Mouse (Mus musculus): ENCODE data around the gene Ksr1. TPM values are rescaled to one million over a fixed set of nuclear protein-coding genes. Genes with fewer than 3 reads are reported as not detected.

Gene Ksr1
- polyA plus RNA-seq (2014; fragmentation: Nextera tagmentation; extraction: Ambion mirVana), result 4.4 and 4.6 TPM in 2 replicates

GRCm38 (mm10) chr11:79146331-79146767, at the start of gene Ksr1:
TSS of gene Ksr1 (minus strand) at chr11:79146407.
- Histone ChIP-seq H3K36me3 (ENCODE audit: control insufficient read depth, insufficient read depth, low read length) (no peaks in the 10 kb centered on the region), H3K27ac (ENCODE audit: low read depth, low read length) (peak within 1 kb of the TSS; percentile 90), H3K4me2 (peak within 1 kb of the TSS; percentile 94), H3K9me3 (replicated peaks; ENCODE audit: control insufficient read depth, low read length) (no peaks in the 10 kb centered on the region), H3K9ac (ENCODE audit: low read depth, low read length) (peak within 1 kb of the TSS; percentile 94), H3K4me3 (ENCODE audit: low read depth, low read length) (peak within 1 kb of the TSS; percentile 91), H3K4me1 (ENCODE audit: control insufficient read depth, insufficient read depth, low read length) (peaks cover 27% of the 10 kb centered on the region), H3K27me3 (ENCODE audit: control insufficient read depth, insufficient read depth, low read length) (no peaks in the 10 kb centered on the region)
- under 1% methylated on average over 42 of the region's 42 CpGs for WGBS (ENCODE audit: insufficient replicate concordance)
- peak; percentile 83 for ATAC-seq (replicated peaks; ENCODE audit: insufficient number of reproducible peaks, low FRiP score, low TSS enrichment)

GRCm38 (mm10) chr11:79192176-79192575, 46.0 kb upstream of the Ksr1 start:
- Histone ChIP-seq H3K4me2 (no peak overlapping the region), H3K9me3 (replicated peaks; ENCODE audit: control insufficient read depth, low read length) (no peaks in the 10 kb centered on the region), H3K27ac (ENCODE audit: low read depth, low read length) (no peak overlapping the region), H3K36me3 (ENCODE audit: control insufficient read depth, insufficient read depth, low read length) (no peaks in the 10 kb centered on the region), H3K4me3 (ENCODE audit: low read depth, low read length) (no peak overlapping the region), H3K9ac (ENCODE audit: low read depth, low read length) (no peak overlapping the region), H3K27me3 (ENCODE audit: control insufficient read depth, insufficient read depth, low read length) (no peaks in the 10 kb centered on the region), H3K4me1 (ENCODE audit: control insufficient read depth, insufficient read depth, low read length) (peaks cover 10% of the 10 kb centered on the region)
- ATAC-seq (replicated peaks; ENCODE audit: insufficient number of reproducible peaks, low FRiP score, low TSS enrichment), result no peak
- WGBS (ENCODE audit: insufficient replicate concordance), result 78% methylated on average over 1 of the region's 1 CpGs

- peaks cover 4% of the 10 kb centered on the region; the same call in 1 of the 2 replicates for H3K4me1 ChIP-seq (ENCODE audit: control insufficient read depth, insufficient read depth, low read length)
- no peaks in the 10 kb centered on the region for H3K27me3 ChIP-seq (ENCODE audit: control insufficient read depth, insufficient read depth, low read length)
- no peak overlapping the region for H3K4me3 ChIP-seq (ENCODE audit: low read depth, low read length)
- 0 out of 2 replicates have a peak overlapping the region, but pooled peaks have one; percentile 24 for H3K9ac ChIP-seq (ENCODE audit: low read depth, low read length)
- H3K27ac ChIP-seq (ENCODE audit: low read depth, low read length), result peak overlapping the region; percentile 57
- no peak for ATAC-seq (replicated peaks; ENCODE audit: insufficient number of reproducible peaks, low FRiP score, low TSS enrichment)
- WGBS (ENCODE audit: insufficient replicate concordance), result 53% methylated on average over 4 of the region's 4 CpGs
- H3K9me3 ChIP-seq (replicated peaks; ENCODE audit: control insufficient read depth, low read length), result no peaks in the 10 kb centered on the region
- no peak overlapping the region for H3K4me2 ChIP-seq
- no peaks in the 10 kb centered on the region for H3K36me3 ChIP-seq (ENCODE audit: control insufficient read depth, insufficient read depth, low read length)
Measured at GRCm38 (mm10) chr11:79191214-79191613, 45.0 kb upstream of the Ksr1 start.

- H3K36me3 ChIP-seq (ENCODE audit: control insufficient read depth, insufficient read depth, low read length), result no peaks in the 10 kb centered on the region
- no peak overlapping the region for H3K4me3 ChIP-seq (ENCODE audit: low read depth, low read length)
- no peaks in the 10 kb centered on the region for H3K9me3 ChIP-seq (replicated peaks; ENCODE audit: control insufficient read depth, low read length)
- H3K27ac ChIP-seq (ENCODE audit: low read depth, low read length), result no peak overlapping the region
- 0 out of 2 replicates have a peak, but pooled peaks cover 2% of the 10 kb centered on the region for H3K4me1 ChIP-seq (ENCODE audit: control insufficient read depth, insufficient read depth, low read length)
- WGBS (ENCODE audit: insufficient replicate concordance), result 86% methylated on average over 2 of the region's 2 CpGs
- H3K4me2 ChIP-seq, result no peak overlapping the region
- no peak for ATAC-seq (replicated peaks; ENCODE audit: insufficient number of reproducible peaks, low FRiP score, low TSS enrichment)
- H3K9ac ChIP-seq (ENCODE audit: low read depth, low read length), result no peak overlapping the region; the same call in 1 of the 2 replicates
- no peaks in the 10 kb centered on the region for H3K27me3 ChIP-seq (ENCODE audit: control insufficient read depth, insufficient read depth, low read length)
Measured at GRCm38 (mm10) chr11:79190257-79190656, 44.0 kb upstream of the Ksr1 start.

- Histone ChIP-seq H3K4me1 (ENCODE audit: control insufficient read depth, insufficient read depth, low read length) (0 out of 2 replicates have a peak, but pooled peaks cover 2% of the 10 kb centered on the region), H3K4me2 (no peak overlapping the region), H3K4me3 (ENCODE audit: low read depth, low read length) (no peak overlapping the region), H3K27ac (ENCODE audit: low read depth, low read length) (0 out of 2 replicates have a peak overlapping the region, but pooled peaks have one; percentile 10), H3K9me3 (replicated peaks; ENCODE audit: control insufficient read depth, low read length) (no peaks in the 10 kb centered on the region), H3K27me3 (ENCODE audit: control insufficient read depth, insufficient read depth, low read length) (no peaks in the 10 kb centered on the region), H3K36me3 (ENCODE audit: control insufficient read depth, insufficient read depth, low read length) (no peaks in the 10 kb centered on the region), H3K9ac (ENCODE audit: low read depth, low read length) (no peak overlapping the region)
- 69% methylated on average over 6 of the region's 6 CpGs for WGBS (ENCODE audit: insufficient replicate concordance)
- ATAC-seq (replicated peaks; ENCODE audit: insufficient number of reproducible peaks, low FRiP score, low TSS enrichment), result no peak
Measured at GRCm38 (mm10) chr11:79188176-79188575, 42.0 kb upstream of the Ksr1 start.

DNA sequence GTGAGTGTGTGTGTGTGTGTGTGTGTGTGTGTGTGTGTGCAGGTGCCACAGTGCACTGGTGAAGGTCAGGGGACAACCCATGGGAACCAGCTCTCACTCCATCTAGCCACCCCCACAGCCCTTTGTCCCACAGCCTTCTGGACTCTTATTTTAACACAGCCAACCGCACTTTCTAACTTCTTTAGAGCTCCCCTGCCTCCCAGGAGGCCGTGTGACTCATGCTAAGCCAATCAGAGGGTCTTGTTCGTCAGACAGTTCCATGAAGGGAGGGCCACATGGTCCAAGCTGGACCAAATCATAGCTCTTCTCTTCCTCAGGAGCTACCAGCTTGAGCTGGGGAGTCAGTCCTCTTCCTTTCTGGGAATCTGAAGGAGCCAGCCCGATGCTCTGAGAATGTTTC, 41.1 kb upstream of the Ksr1 start:
- 56% methylated on average over 4 of the region's 4 CpGs for WGBS (ENCODE audit: insufficient replicate concordance)
- H3K4me1 ChIP-seq (ENCODE audit: control insufficient read depth, insufficient read depth, low read length), result 0 out of 2 replicates have a peak, but pooled peaks cover 2% of the 10 kb centered on the region
- no peak overlapping the region for H3K27ac ChIP-seq (ENCODE audit: low read depth, low read length)
- H3K9me3 ChIP-seq (replicated peaks; ENCODE audit: control insufficient read depth, low read length), result no peaks in the 10 kb centered on the region
- H3K4me2 ChIP-seq, result no peak overlapping the region
- ATAC-seq (replicated peaks; ENCODE audit: insufficient number of reproducible peaks, low FRiP score, low TSS enrichment), result no peak
- no peak overlapping the region for H3K9ac ChIP-seq (ENCODE audit: low read depth, low read length)
- H3K27me3 ChIP-seq (ENCODE audit: control insufficient read depth, insufficient read depth, low read length), result no peaks in the 10 kb centered on the region
- H3K4me3 ChIP-seq (ENCODE audit: low read depth, low read length), result no peak overlapping the region
- no peaks in the 10 kb centered on the region for H3K36me3 ChIP-seq (ENCODE audit: control insufficient read depth, insufficient read depth, low read length)

GRCm38 (mm10) chr11:79185683-79186082, 39.5 kb upstream of the Ksr1 start:
- 77% methylated on average over 6 of the region's 6 CpGs for WGBS (ENCODE audit: insufficient replicate concordance)
- Histone ChIP-seq H3K9ac (ENCODE audit: low read depth, low read length) (no peak overlapping the region), H3K9me3 (replicated peaks; ENCODE audit: control insufficient read depth, low read length) (no peaks in the 10 kb centered on the region), H3K4me2 (no peak overlapping the region), H3K27ac (ENCODE audit: low read depth, low read length) (no peak overlapping the region), H3K27me3 (ENCODE audit: control insufficient read depth, insufficient read depth, low read length) (no peaks in the 10 kb centered on the region), H3K36me3 (ENCODE audit: control insufficient read depth, insufficient read depth, low read length) (no peaks in the 10 kb centered on the region), H3K4me3 (ENCODE audit: low read depth, low read length) (no peak overlapping the region), H3K4me1 (ENCODE audit: control insufficient read depth, insufficient read depth, low read length) (no peaks in the 10 kb centered on the region)
- ATAC-seq (replicated peaks; ENCODE audit: insufficient number of reproducible peaks, low FRiP score, low TSS enrichment), result no peak

DNA sequence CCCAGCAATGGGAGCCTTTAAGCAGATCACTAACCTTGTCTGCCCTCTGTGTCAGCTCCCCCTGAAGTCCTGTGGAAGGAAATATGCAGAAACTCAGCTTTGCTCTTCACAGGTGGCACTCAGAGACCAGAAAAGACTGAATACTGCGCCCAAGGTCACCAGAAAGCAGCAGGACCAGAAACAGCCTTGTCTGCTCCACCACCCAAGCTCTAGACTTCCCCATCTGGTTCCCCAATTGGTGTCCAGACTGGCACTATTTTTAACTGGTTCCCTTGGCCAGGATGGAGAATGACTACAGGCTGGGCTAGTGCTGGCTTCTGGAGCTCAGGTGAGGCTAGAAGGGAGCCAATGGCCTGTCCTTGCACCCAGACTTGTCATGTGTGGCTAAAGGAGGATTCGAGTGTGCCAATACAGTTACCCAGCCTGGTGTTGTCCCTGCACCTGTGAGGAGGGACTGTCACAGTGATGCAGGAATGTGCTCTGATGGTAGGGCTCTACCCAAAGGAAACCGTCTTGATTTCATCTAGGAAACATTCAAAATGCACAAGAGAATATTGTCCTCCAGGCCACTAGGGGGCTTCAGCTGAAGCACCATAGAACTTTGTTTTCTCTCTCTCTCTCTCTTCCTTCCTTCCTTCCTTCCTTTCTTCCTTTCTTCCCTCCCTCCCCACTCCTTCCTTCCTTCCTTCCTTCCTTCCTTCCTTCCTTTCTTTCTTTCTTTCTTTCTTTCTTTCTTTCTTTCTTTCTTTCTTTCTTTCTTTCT, 38.1 kb upstream of the Ksr1 start:
- no peaks in the 10 kb centered on the region for H3K27me3 ChIP-seq (ENCODE audit: control insufficient read depth, insufficient read depth, low read length)
- no peaks in the 10 kb centered on the region for H3K4me1 ChIP-seq (ENCODE audit: control insufficient read depth, insufficient read depth, low read length)
- H3K4me3 ChIP-seq (ENCODE audit: low read depth, low read length), result no peak overlapping the region
- H3K4me2 ChIP-seq, result no peak overlapping the region
- no peaks in the 10 kb centered on the region for H3K36me3 ChIP-seq (ENCODE audit: control insufficient read depth, insufficient read depth, low read length)
- H3K27ac ChIP-seq (ENCODE audit: low read depth, low read length), result no peak overlapping the region
- ATAC-seq (replicated peaks; ENCODE audit: insufficient number of reproducible peaks, low FRiP score, low TSS enrichment), result no peak
- 71% methylated on average over 3 of the region's 3 CpGs for WGBS (ENCODE audit: insufficient replicate concordance)
- no peaks in the 10 kb centered on the region for H3K9me3 ChIP-seq (replicated peaks; ENCODE audit: control insufficient read depth, low read length)
- no peak overlapping the region for H3K9ac ChIP-seq (ENCODE audit: low read depth, low read length)

DNA sequence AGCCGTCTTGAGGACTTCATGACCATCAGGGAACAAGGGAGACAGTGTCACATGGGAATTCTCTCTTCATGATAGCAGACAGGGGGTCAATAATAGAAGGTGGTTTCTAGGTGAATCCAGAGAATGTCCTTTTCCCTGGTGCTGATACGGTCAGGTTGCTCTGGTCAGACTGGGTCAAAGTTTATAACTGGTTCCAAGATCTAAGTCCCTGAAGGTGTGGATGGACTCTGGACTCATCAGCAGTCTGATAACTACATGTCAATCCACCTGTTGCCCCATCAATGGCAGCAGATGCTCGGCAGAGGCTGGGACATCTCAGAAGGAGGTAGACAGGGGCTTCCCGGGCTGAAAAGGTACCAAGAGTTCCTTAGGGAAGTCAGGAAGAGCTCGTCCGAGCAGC, 37.2 kb upstream of the Ksr1 start:
- Histone ChIP-seq H3K4me3 (ENCODE audit: low read depth, low read length) (no peak overlapping the region), H3K4me1 (ENCODE audit: control insufficient read depth, insufficient read depth, low read length) (no peaks in the 10 kb centered on the region), H3K27ac (ENCODE audit: low read depth, low read length) (no peak overlapping the region), H3K36me3 (ENCODE audit: control insufficient read depth, insufficient read depth, low read length) (no peaks in the 10 kb centered on the region), H3K4me2 (no peak overlapping the region), H3K9ac (ENCODE audit: low read depth, low read length) (no peak overlapping the region), H3K27me3 (ENCODE audit: control insufficient read depth, insufficient read depth, low read length) (no peaks in the 10 kb centered on the region), H3K9me3 (replicated peaks; ENCODE audit: control insufficient read depth, low read length) (no peaks in the 10 kb centered on the region)
- 84% methylated on average over 6 of the region's 6 CpGs for WGBS (ENCODE audit: insufficient replicate concordance)
- ATAC-seq (replicated peaks; ENCODE audit: insufficient number of reproducible peaks, low FRiP score, low TSS enrichment), result no peak
